Mouse (Mus musculus): Measurements from ENCODE around the gene Foxj3.
"Not testable (repeated sequence)": the region's sequence is repeated elsewhere in the genome, so short reads cannot be mapped to it uniquely, and the experiment has no call there.

Foxj3 gene

GRCm38 (mm10) chr4:119536615-119537014 is at the start of gene Foxj3:
Gene Foxj3, plus strand, starts transcription at chr4:119537004.
- not testable (repeated sequence) for DNase-seq

GRCm38 (mm10) chr4:119489666-119490065 is 47.1 kb upstream of the Foxj3 start:
- DNase-seq, result no peak

- DNase-seq, result peak; percentile 77
Measured at GRCm38 (mm10) chr4:119490806-119491205, 46.0 kb upstream of the Foxj3 start.

GRCm38 (mm10) chr4:119492291-119492932 is 44.4 kb upstream of the Foxj3 start, which contains the start of gene Rimkla:
Gene Rimkla, minus strand, starts transcription at chr4:119492628.
- peak; percentile 64 for DNase-seq

GRCm38 (mm10) chr4:119492933-119493327 is 43.9 kb upstream of the Foxj3 start:
- no peak for DNase-seq

- no peak for DNase-seq
Measured at GRCm38 (mm10) chr4:119498319-119498848, 38.4 kb upstream of the Foxj3 start.

GRCm38 (mm10) chr4:119511591-119511990 is 25.2 kb upstream of the Foxj3 start:
- no peak for DNase-seq

GRCm38 (mm10) chr4:119512731-119513141 is 24.1 kb upstream of the Foxj3 start:
- no peak for DNase-seq

GRCm38 (mm10) chr4:119523575-119523974 is 13.2 kb upstream of the Foxj3 start:
- DNase-seq, result no peak

- DNase-seq, result no peak
Measured at GRCm38 (mm10) chr4:119524010-119524409, 12.8 kb upstream of the Foxj3 start.

GRCm38 (mm10) chr4:119524466-119524865 is 12.3 kb upstream of the Foxj3 start:
- no peak for DNase-seq

GRCm38 (mm10) chr4:119526329-119526845 is 10.4 kb upstream of the Foxj3 start:
- DNase-seq, result no peak

- DNase-seq, result no peak
Measured at GRCm38 (mm10) chr4:119531813-119532212, 5.0 kb upstream of the Foxj3 start.

GRCm38 (mm10) chr4:119535103-119535502 is 1.7 kb upstream of the Foxj3 start:
- DNase-seq, result no peak

- no peak for DNase-seq
Measured at GRCm38 (mm10) chr4:119537436-119537835, 632 bp downstream of the Foxj3 start.

GRCm38 (mm10) chr4:119539031-119539824 is 2.4 kb downstream of the Foxj3 start, which contains the start of gene Frg2f1:
Gene Frg2f1, minus strand, starts transcription at chr4:119539529.
- peak; percentile 99 for DNase-seq

GRCm38 (mm10) chr4:119539836-119540532 is 3.2 kb downstream of the Foxj3 start:
- DNase-seq, result peak; percentile 49

GRCm38 (mm10) chr4:119540533-119540890 is 3.7 kb downstream of the Foxj3 start:
- no peak for DNase-seq

- no peak for DNase-seq
Measured at GRCm38 (mm10) chr4:119550864-119551263, 14.1 kb downstream of the Foxj3 start.

GRCm38 (mm10) chr4:119555466-119555865 is 18.7 kb downstream of the Foxj3 start:
- no peak for DNase-seq

GRCm38 (mm10) chr4:119563136-119563535 is 26.3 kb downstream of the Foxj3 start:
- no peak for DNase-seq

- DNase-seq, result no peak
Measured at GRCm38 (mm10) chr4:119566322-119566835, 29.6 kb downstream of the Foxj3 start.

- DNase-seq, result no peak
Measured at GRCm38 (mm10) chr4:119572682-119573081, 35.9 kb downstream of the Foxj3 start.

All from right cerebral cortex, postnatal 14 days (tissue).